Mouse (Mus musculus) limb, embryonic 15.5 days (tissue): Measurements from ENCODE around the gene Dclk2. TPM values are rescaled to one million over a fixed set of nuclear protein-coding genes. Genes with fewer than 3 reads are reported as not detected.
A peak's percentile ranks its signal among the peaks of the same experiment; 100 is the strongest.

Experiments used
- ATAC-seq: fragments of 200-750 bp; cut with Nextera tagmentation; 2 replicates; pipeline ENCODE4 v1.8.0; 2017; ENCODE audit warnings: low read depth, moderate TSS enrichment; ENCODE audit not compliant: insufficient number of reproducible peaks, low FRiP score, low TSS enrichment
- H3K27ac ChIP-seq: fragments of 300-500 bp; sonication (generic); 2 replicates; pipeline ENCODE4 v1.5.1; 2015; ENCODE audit warnings: moderate library complexity, mild to moderate bottlenecking, inconsistent platforms
- H3K27me3 ChIP-seq: fragments of 300-500 bp; sonication (generic); 2 replicates; pipeline ENCODE4 v1.6.1; 2015; ENCODE audit warnings: inconsistent platforms
- H3K36me3 ChIP-seq: fragments of 300-500 bp; sonication (generic); 2 replicates; pipeline ENCODE4 v1.6.1; 2015; ENCODE audit warnings: inconsistent platforms
- H3K4me1 ChIP-seq: fragments of 300-500 bp; sonication (generic); 2 replicates; pipeline ENCODE4 v1.6.1; 2015; ENCODE audit warnings: inconsistent platforms
- H3K4me2 ChIP-seq: fragments of 300-500 bp; sonication (generic); 2 replicates; pipeline ENCODE4 v1.6.1; 2015; ENCODE audit warnings: mild to moderate bottlenecking, inconsistent platforms
- H3K4me3 ChIP-seq: fragments of 300-500 bp; sonication (generic); 2 replicates; pipeline ENCODE4 v1.5.1; 2015; ENCODE audit warnings: mild to moderate bottlenecking, inconsistent platforms
- H3K9ac ChIP-seq: fragments of 300-500 bp; sonication (generic); 2 replicates; pipeline ENCODE4 v1.6.1; 2015; ENCODE audit warnings: inconsistent platforms
- H3K9me3 ChIP-seq: fragments of 300-500 bp; sonication (generic); 2 replicates; pipeline ENCODE4 v1.6.1; 2016; ENCODE audit warnings: inconsistent platforms
- WGBS: fragments of 180-500 bp; shearing (Covaris S2); methylation state at CpG from one replicate; pipeline ENCODE4 v1.1.7; 2015; 5-methylcytosine and 5-hydroxymethylcytosine counted together
- polyA plus RNA-seq: library from polyadenylated mRNA; unstranded; fragments of >200 nt; fragmentation: Nextera tagmentation; extraction: Ambion mirVana; gene quantifications from 2 replicates; pipeline ENCODE4 v1.2.1, GENCODE M21; 2015

The Dclk2 gene
- polyA plus RNA-seq, 1 experiment from 2014 or later, result 4.5 TPM

- Histone ChIP-seq H3K4me3 (no peak overlapping the region), H3K9me3 (no peaks in the 10 kb centered on the region), H3K36me3 (no peaks in the 10 kb centered on the region), H3K4me2 (no peak overlapping the region), H3K27ac (no peak overlapping the region), H3K27me3 (no peaks in the 10 kb centered on the region), H3K9ac (no peak overlapping the region), H3K4me1 (peaks cover 9% of the 10 kb centered on the region; the same call in 1 of the 2 replicates)
- 91% methylated on average over 4 of the region's 4 CpGs for WGBS
- ATAC-seq, result no peak
These were observed 85.5 kb downstream of the Dclk2 start for GRCm38 (mm10) chr3:86835180-86835579.

DNA sequence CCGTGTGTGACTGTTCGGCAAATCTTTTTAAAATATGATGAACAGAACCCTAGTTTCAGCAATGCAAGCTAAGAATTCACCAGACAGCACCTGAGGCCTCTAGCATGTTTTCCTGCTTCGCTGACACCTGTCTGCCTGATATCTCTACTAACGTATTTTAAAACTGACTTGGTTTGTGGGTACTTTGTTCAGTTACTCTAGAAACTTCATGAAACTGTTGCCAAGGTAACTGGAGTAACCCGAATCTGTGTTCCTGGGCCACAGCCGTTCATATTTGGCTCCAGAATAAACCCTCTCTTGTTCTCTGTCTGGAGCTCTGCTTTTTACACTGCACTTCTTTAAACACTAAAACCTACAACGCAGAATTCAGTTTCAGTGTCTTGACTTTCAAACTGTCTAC is 86.3 kb downstream of the Dclk2 start:
- Histone ChIP-seq H3K9me3 (no peaks in the 10 kb centered on the region), H3K36me3 (no peaks in the 10 kb centered on the region), H3K27me3 (no peaks in the 10 kb centered on the region), H3K4me1 (peaks cover 9% of the 10 kb centered on the region; the same call in 1 of the 2 replicates), H3K4me3 (no peak overlapping the region), H3K9ac (no peak overlapping the region), H3K4me2 (no peak overlapping the region), H3K27ac (no peak overlapping the region)
- WGBS, result 53% methylated on average over 7 of the region's 7 CpGs
- no peak for ATAC-seq

GRCm38 (mm10) chr3:86832591-86833267 is 87.9 kb downstream of the Dclk2 start:
- WGBS, result 38% methylated on average over 14 of the region's 14 CpGs
- Histone ChIP-seq H3K9me3 (no peaks in the 10 kb centered on the region), H3K27me3 (no peaks in the 10 kb centered on the region), H3K27ac (no peak overlapping the region), H3K36me3 (no peaks in the 10 kb centered on the region), H3K4me3 (no peak overlapping the region), H3K9ac (no peak overlapping the region), H3K4me2 (no peak overlapping the region), H3K4me1 (peaks cover 9% of the 10 kb centered on the region; the same call in 1 of the 2 replicates)
- no peak for ATAC-seq

DNA sequence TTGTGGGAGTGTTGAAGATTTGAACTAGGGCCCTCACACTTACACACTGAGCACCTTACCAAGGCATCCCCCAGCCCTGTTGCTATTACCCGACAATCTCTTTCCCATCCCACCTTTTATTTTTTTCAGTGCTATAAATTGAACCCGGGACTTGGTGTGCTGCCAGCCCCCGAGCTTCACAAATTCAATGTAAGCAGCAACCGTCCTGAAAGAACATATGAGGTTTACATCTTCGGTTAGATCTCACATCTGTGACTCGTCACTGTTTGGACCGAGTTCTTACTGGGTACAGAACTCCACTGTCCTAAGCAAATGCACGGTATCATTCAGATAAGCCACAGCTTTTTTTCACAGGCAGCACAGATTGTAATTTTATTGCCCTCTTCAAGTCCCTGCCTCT is 88.5 kb downstream of the Dclk2 start:
- Histone ChIP-seq H3K4me1 (peaks cover 9% of the 10 kb centered on the region; the same call in 1 of the 2 replicates), H3K9me3 (no peaks in the 10 kb centered on the region), H3K27ac (no peak overlapping the region), H3K9ac (no peak overlapping the region), H3K36me3 (no peaks in the 10 kb centered on the region), H3K4me3 (no peak overlapping the region), H3K4me2 (no peak overlapping the region), H3K27me3 (no peaks in the 10 kb centered on the region)
- WGBS, result 35% methylated on average over 8 of the region's 8 CpGs
- no peak for ATAC-seq

GRCm38 (mm10) chr3:86827506-86827905 is 93.1 kb downstream of the Dclk2 start:
- peaks cover 7% of the 10 kb centered on the region; the same call in 1 of the 2 replicates for H3K4me1 ChIP-seq
- WGBS, result 83% methylated on average over 3 of the region's 3 CpGs
- H3K36me3 ChIP-seq, result no peaks in the 10 kb centered on the region
- H3K4me3 ChIP-seq, result no peak overlapping the region
- H3K9me3 ChIP-seq, result no peaks in the 10 kb centered on the region
- no peak overlapping the region for H3K27ac ChIP-seq
- no peak overlapping the region for H3K4me2 ChIP-seq
- no peak for ATAC-seq
- no peak overlapping the region for H3K9ac ChIP-seq
- no peaks in the 10 kb centered on the region for H3K27me3 ChIP-seq

GRCm38 (mm10) chr3:86821383-86821782 is 99.3 kb downstream of the Dclk2 start:
- H3K27ac ChIP-seq, result no peak overlapping the region
- no peak overlapping the region for H3K4me3 ChIP-seq
- no peak overlapping the region for H3K4me2 ChIP-seq
- no peak overlapping the region for H3K9ac ChIP-seq
- H3K36me3 ChIP-seq, result no peaks in the 10 kb centered on the region
- ATAC-seq, result no peak
- peaks cover 10% of the 10 kb centered on the region for H3K4me1 ChIP-seq
- WGBS, result 40% methylated on average over 3 of the region's 3 CpGs
- H3K27me3 ChIP-seq, result no peaks in the 10 kb centered on the region
- no peaks in the 10 kb centered on the region for H3K9me3 ChIP-seq

- H3K9me3 ChIP-seq, result no peaks in the 10 kb centered on the region
- no peaks in the 10 kb centered on the region for H3K27me3 ChIP-seq
- peaks cover 10% of the 10 kb centered on the region for H3K4me1 ChIP-seq
- no peak overlapping the region for H3K4me2 ChIP-seq
- no peak overlapping the region for H3K9ac ChIP-seq
- 46% methylated on average over 10 of the region's 10 CpGs for WGBS
- no peak overlapping the region for H3K4me3 ChIP-seq
- H3K27ac ChIP-seq, result no peak overlapping the region
- no peaks in the 10 kb centered on the region for H3K36me3 ChIP-seq
- ATAC-seq, result no peak
These were observed 100.3 kb downstream of the Dclk2 start for GRCm38 (mm10) chr3:86820344-86820743.

DNA sequence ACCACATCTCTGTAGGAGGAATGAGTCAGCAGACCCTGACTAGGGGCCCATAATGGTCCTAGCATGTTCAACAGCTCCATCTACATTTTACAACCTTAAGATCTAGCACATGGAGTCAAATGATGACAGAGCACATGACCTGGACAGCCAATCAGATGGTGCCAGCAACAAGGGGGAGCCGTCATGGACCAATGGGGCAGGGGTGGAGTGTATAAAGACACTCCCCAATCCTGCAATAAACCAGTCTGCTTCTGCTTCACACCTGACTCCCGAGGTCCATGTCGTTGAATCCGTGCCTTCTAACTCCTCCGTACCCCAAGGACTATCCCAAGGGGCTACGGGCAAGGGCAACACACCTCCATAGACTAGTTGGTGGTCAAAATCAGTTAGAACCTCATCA is 101.3 kb downstream of the Dclk2 start:
- Histone ChIP-seq H3K27me3 (no peaks in the 10 kb centered on the region), H3K27ac (no peak overlapping the region), H3K4me2 (no peak overlapping the region), H3K9ac (no peak overlapping the region), H3K4me1 (peaks cover 10% of the 10 kb centered on the region), H3K9me3 (no peaks in the 10 kb centered on the region), H3K4me3 (no peak overlapping the region), H3K36me3 (no peaks in the 10 kb centered on the region)
- no peak for ATAC-seq
- WGBS, result 94% methylated on average over 6 of the region's 6 CpGs

DNA sequence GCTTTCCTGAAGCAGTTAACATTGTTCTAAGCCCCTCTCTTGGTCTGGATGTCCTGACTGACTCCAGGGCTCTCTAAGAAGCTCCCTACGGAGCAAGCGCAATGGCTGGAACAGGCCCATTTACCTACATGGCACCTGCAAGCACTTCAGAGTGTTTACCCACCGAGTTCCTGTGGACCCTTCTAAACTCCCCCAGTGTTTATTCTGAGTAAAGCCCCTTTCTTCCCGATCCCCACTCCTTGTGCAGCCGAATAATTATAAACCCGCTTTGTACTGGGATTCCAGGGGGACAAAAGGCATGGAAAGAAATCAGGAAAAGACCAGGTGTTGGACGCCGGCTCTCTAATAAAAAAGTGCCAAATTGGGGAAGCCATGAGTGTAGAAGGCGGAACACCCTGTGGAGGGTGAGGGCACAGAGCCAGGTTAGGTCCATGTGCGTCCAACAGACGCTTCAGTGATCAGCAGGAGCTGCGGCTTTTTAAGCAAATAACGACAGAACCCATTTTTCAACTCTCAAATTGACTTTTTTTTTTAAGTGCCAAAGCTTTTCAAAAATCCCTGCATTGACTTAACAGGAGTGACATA is 102.6 kb downstream of the Dclk2 start:
- H3K27me3 ChIP-seq, result no peaks in the 10 kb centered on the region
- H3K4me2 ChIP-seq, result no peak overlapping the region
- no peak overlapping the region for H3K4me3 ChIP-seq
- no peaks in the 10 kb centered on the region for H3K36me3 ChIP-seq
- H3K9ac ChIP-seq, result 0 out of 2 replicates have a peak overlapping the region, but pooled peaks have one; percentile 7
- ATAC-seq, result no peak
- H3K27ac ChIP-seq, result no peak overlapping the region
- peaks cover 10% of the 10 kb centered on the region for H3K4me1 ChIP-seq
- WGBS, result 40% methylated on average over 13 of the region's 13 CpGs
- H3K9me3 ChIP-seq, result no peaks in the 10 kb centered on the region

GRCm38 (mm10) chr3:86812689-86813088 is 108.0 kb downstream of the Dclk2 start:
- WGBS, result 23% methylated on average over 3 of the region's 3 CpGs
- Histone ChIP-seq H3K4me3 (no peak overlapping the region), H3K36me3 (no peaks in the 10 kb centered on the region), H3K27me3 (no peaks in the 10 kb centered on the region), H3K9me3 (no peaks in the 10 kb centered on the region), H3K27ac (no peak overlapping the region), H3K4me2 (no peak overlapping the region), H3K9ac (no peak overlapping the region), H3K4me1 (peaks cover 4% of the 10 kb centered on the region; the same call in 1 of the 2 replicates)
- ATAC-seq, result 0 out of 2 replicates have a peak, but pooled peaks have one; percentile 40

- H3K27me3 ChIP-seq, result no peaks in the 10 kb centered on the region
- 66% methylated on average over 5 of the region's 5 CpGs for WGBS
- H3K9ac ChIP-seq, result no peak overlapping the region
- no peaks in the 10 kb centered on the region for H3K36me3 ChIP-seq
- no peaks in the 10 kb centered on the region for H3K9me3 ChIP-seq
- ATAC-seq, result no peak
- H3K27ac ChIP-seq, result no peak overlapping the region
- peaks cover 4% of the 10 kb centered on the region; the same call in 1 of the 2 replicates for H3K4me1 ChIP-seq
- H3K4me3 ChIP-seq, result no peak overlapping the region
- no peak overlapping the region for H3K4me2 ChIP-seq
These were observed 109.7 kb downstream of the Dclk2 start for GRCm38 (mm10) chr3:86810908-86811307.

DNA sequence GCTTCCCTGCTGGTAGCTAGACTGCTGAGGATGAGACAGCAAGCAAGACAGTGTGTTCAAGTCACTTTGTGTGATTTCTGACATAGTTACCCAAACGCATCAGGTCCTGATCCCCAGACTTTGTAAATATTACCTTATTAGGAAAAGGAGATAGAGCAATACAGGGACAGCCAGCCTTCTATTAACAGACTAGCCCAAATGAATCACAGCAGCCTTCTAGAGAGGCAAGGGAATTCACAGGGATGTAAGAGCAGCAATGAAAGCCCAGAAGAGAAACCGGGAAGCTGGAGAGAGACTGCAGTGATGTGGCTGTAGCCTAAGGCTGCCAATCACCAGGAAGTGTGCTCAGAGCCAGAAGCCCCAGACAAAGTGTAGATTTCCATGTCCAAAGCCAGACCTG is 111.0 kb downstream of the Dclk2 start:
- H3K27ac ChIP-seq, result no peak overlapping the region
- no peaks in the 10 kb centered on the region for H3K27me3 ChIP-seq
- WGBS, result 35% methylated on average over 2 of the region's 2 CpGs

More for the DNA sequence above, 111.0 kb downstream of the Dclk2 start:
- H3K4me2 ChIP-seq, result no peak overlapping the region
- peaks cover 4% of the 10 kb centered on the region; the same call in 1 of the 2 replicates for H3K4me1 ChIP-seq
- no peaks in the 10 kb centered on the region for H3K9me3 ChIP-seq
- no peak overlapping the region for H3K4me3 ChIP-seq
- ATAC-seq, result no peak
- H3K36me3 ChIP-seq, result no peaks in the 10 kb centered on the region
- no peak overlapping the region for H3K9ac ChIP-seq
